Mouse (Mus musculus) limb, embryonic 14.5 days (tissue): ENCODE measurements around the gene Dapk2. TPM values are rescaled to one million over a fixed set of nuclear protein-coding genes. Genes with fewer than 3 reads are reported as not detected.

Source experiments
- ATAC-seq: fragments of 200-750 bp; cut with Nextera tagmentation; 2 replicates; pipeline ENCODE4 v1.8.0; 2017; ENCODE audit warnings: low read depth, moderate number of reproducible peaks, moderate TSS enrichment; ENCODE audit not compliant: low FRiP score
- DNase-seq: peaks from one replicate; pipeline ENCODE4 v3.0.0-alpha.2; 2015; ENCODE audit warnings: low spot score
- H3K27ac ChIP-seq: fragments of 300-500 bp; sonication (generic); replicated peaks from 2 replicates; pipeline ENCODE4 v1.5.1; 2014; ENCODE audit warnings: low read depth, mild to moderate bottlenecking, low read length, moderate library complexity, mixed read lengths
- H3K27me3 ChIP-seq: fragments of 300-500 bp; sonication (generic); 2 replicates; pipeline ENCODE4 v1.6.1; 2014; ENCODE audit warnings: low read length, mixed read lengths; ENCODE audit not compliant: control insufficient read depth, insufficient read depth
- H3K36me3 ChIP-seq: fragments of 300-500 bp; sonication (generic); 2 replicates; pipeline ENCODE4 v1.6.1; 2014; ENCODE audit warnings: mild to moderate bottlenecking, low read length, moderate library complexity, mixed read lengths; ENCODE audit not compliant: control insufficient read depth, insufficient read depth
- H3K4me1 ChIP-seq: fragments of 300-500 bp; sonication (generic); 2 replicates; pipeline ENCODE4 v1.6.1; 2014; ENCODE audit warnings: antibody characterized with exemption, low read length, mixed read lengths; ENCODE audit not compliant: control insufficient read depth, insufficient read depth
- H3K4me2 ChIP-seq: fragments of 300-500 bp; sonication (generic); replicated peaks from 2 replicates; pipeline ENCODE4 v1.6.1; 2014; ENCODE audit warnings: low read depth, mild to moderate bottlenecking, low read length, moderate library complexity; ENCODE audit not compliant: severe bottlenecking
- H3K4me3 ChIP-seq: fragments of 300-500 bp; sonication (generic); replicated peaks from 2 replicates; pipeline ENCODE4 v1.5.1; 2014; ENCODE audit warnings: low read length
- H3K9ac ChIP-seq: fragments of 300-500 bp; sonication (generic); 2 replicates; pipeline ENCODE4 v1.6.1; 2014; ENCODE audit warnings: mild to moderate bottlenecking, low read depth, low read length, moderate library complexity; ENCODE audit not compliant: severe bottlenecking
- H3K9me3 ChIP-seq: fragments of 300-500 bp; sonication (generic); 2 replicates; pipeline ENCODE4 v1.6.1; 2016; ENCODE audit warnings: low read length; ENCODE audit not compliant: control insufficient read depth
- POLR2A ChIP-seq: fragments of 200-500 bp; IDR thresholded peaks from 2 replicates; pipeline ENCODE4 v1.8.0; 2012; ENCODE audit warnings: inconsistent platforms, mild to moderate bottlenecking, moderate library complexity, borderline replicate concordance; ENCODE audit not compliant: insufficient read depth, insufficient read length; ENCODE audit errors: extremely low read depth
- WGBS: fragments of 180-500 bp; shearing (Covaris S2); extraction: QIAGEN DNeasy Blood & Tissue Kit; methylation state at CpG from one replicate; pipeline ENCODE4 v1.1.7; 2014; 5-methylcytosine and 5-hydroxymethylcytosine counted together
- polyA plus RNA-seq, 2 experiments: library from polyadenylated mRNA; depleted of rRNA in 1 of 2; stranded (reverse) in 1 of 2; unstranded in 1 of 2; fragments of >200 nt; fragmentation: Nextera tagmentation in 1 of 2; extraction: Ambion mirVana in 1 of 2; gene quantifications; 2 replicates each; pipeline versions ENCODE4 v1.2.1 to v1.2.3; 2012 to 2014

Gene Dapk2
- polyA plus RNA-seq, 2 experiments = 4.5 to 5.0 TPM

- no peak for DNase-seq
- Histone ChIP-seq H3K9me3 (no peaks in the 10 kb centered on the region), H3K4me2 (no peak overlapping the region), H3K27me3 (no peaks in the 10 kb centered on the region), H3K4me1 (no peaks in the 10 kb centered on the region), H3K4me3 (no peak overlapping the region), H3K27ac (no peak overlapping the region), H3K36me3 (no peaks in the 10 kb centered on the region), H3K9ac (no peak overlapping the region)
- no peak; the same call in 1 of the 2 replicates for ATAC-seq
- 53% methylated on average over 6 of the region's 6 CpGs for WGBS
- TF ChIP-seq POLR2A = no peak
Observed at GRCm38 (mm10) chr9:66295577-66296120, 137.6 kb downstream of the Dapk2 start.

- Histone ChIP-seq H3K4me2 (no peak overlapping the region), H3K27me3 (no peaks in the 10 kb centered on the region), H3K4me1 (no peaks in the 10 kb centered on the region), H3K27ac (no peak overlapping the region), H3K9me3 (no peaks in the 10 kb centered on the region), H3K4me3 (no peak overlapping the region), H3K9ac (no peak overlapping the region), H3K36me3 (no peaks in the 10 kb centered on the region)
- DNase-seq (no peak), ATAC-seq (no peak)
- WGBS = 87% methylated on average over 4 of the region's 4 CpGs
- TF ChIP-seq POLR2A = no peak
Observed at GRCm38 (mm10) chr9:66298783-66299182, 140.8 kb downstream of the Dapk2 start.

DNA sequence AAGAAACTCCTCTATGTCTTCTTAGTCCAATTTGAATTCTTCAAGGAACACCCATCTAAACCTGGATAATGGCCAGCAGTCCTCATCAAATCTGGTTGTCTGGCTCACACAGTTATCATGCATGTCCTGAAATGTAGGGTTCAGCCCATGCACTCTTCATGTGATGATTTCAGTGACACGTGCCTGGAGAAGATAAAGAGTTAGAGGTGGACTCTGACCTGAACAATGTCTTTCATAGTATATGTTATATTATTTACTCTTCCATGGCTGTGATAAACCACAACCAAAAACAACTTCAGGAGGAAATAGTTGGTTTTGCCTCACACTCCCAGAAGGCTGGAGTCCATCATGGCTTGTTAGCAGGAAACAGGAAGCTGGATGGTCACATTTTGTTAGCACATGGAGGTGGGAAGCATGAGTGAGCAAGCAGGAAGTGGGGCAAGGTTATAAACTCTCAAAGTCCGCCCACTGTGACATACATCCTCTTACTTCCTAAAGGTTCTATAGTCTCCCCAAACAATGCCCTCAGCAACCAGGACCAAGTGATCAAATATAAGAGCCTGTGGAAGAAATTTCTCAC, 142.5 kb downstream of the Dapk2 start:
- H3K9me3 ChIP-seq = no peaks in the 10 kb centered on the region
- H3K27me3 ChIP-seq = no peaks in the 10 kb centered on the region
- H3K4me2 ChIP-seq = no peak overlapping the region
- ATAC-seq = no peak
- H3K27ac ChIP-seq = no peak overlapping the region
- no peaks in the 10 kb centered on the region for H3K36me3 ChIP-seq
- 88% methylated on average over 2 of the region's 2 CpGs for WGBS
- peaks cover 14% of the 10 kb centered on the region for H3K4me1 ChIP-seq
- H3K9ac ChIP-seq = no peak overlapping the region
- no peak for TF ChIP-seq POLR2A
- DNase-seq = no peak
- H3K4me3 ChIP-seq = no peak overlapping the region

GRCm38 (mm10) chr9:66304320-66305090, 146.5 kb downstream of the Dapk2 start:
- H3K4me1 ChIP-seq = peaks cover 17% of the 10 kb centered on the region
- H3K4me3 ChIP-seq = no peak overlapping the region; the same call in 1 of the 2 replicates
- WGBS = 68% methylated on average over 3 of the region's 3 CpGs
- no peak overlapping the region for H3K27ac ChIP-seq
- H3K4me2 ChIP-seq = peak overlapping the region; percentile 35; the same call in 1 of the 2 replicates
- 0 out of 2 replicates have a peak, but pooled peaks have one; percentile 28 for ATAC-seq
- H3K27me3 ChIP-seq = no peaks in the 10 kb centered on the region
- no peaks in the 10 kb centered on the region for H3K36me3 ChIP-seq
- no peaks in the 10 kb centered on the region for H3K9me3 ChIP-seq
- no peak for DNase-seq
- H3K9ac ChIP-seq = no peak overlapping the region
- no peak for TF ChIP-seq POLR2A
